Mouse (Mus musculus) embryo, embryonic 10.5 days (tissue): ENCODE data around the gene Golph3.
"Not testable (repeated sequence)": the region's sequence is repeated elsewhere in the genome, so short reads cannot be mapped to it uniquely, and the experiment has no call there.

ENCODE experiments used
- DNase-seq: peaks from one replicate; pipeline ENCODE4 v3.0.0-alpha.2; 2015; ENCODE audit warnings: low spot score

The Golph3 gene

GRCm38 (mm10) chr15:12357459-12357858 is 36.2 kb downstream of the Golph3 start:
- DNase-seq = no peak

GRCm38 (mm10) chr15:12358384-12358783 is 37.1 kb downstream of the Golph3 start:
- DNase-seq = no peak

- DNase-seq = no peak
These were observed 39.4 kb downstream of the Golph3 start for GRCm38 (mm10) chr15:12360519-12361212.

- DNase-seq = no peak
These were observed 40.9 kb downstream of the Golph3 start for GRCm38 (mm10) chr15:12362001-12362700.

- DNase-seq = no peak
These were observed 41.4 kb downstream of the Golph3 start for GRCm38 (mm10) chr15:12362701-12363040.

- no peak for DNase-seq
These were observed 42.8 kb downstream of the Golph3 start for GRCm38 (mm10) chr15:12364096-12364495.

GRCm38 (mm10) chr15:12365416-12366071 is 44.3 kb downstream of the Golph3 start:
- DNase-seq = no peak

GRCm38 (mm10) chr15:12366072-12366469 is 44.8 kb downstream of the Golph3 start:
- peak; percentile 72 for DNase-seq

GRCm38 (mm10) chr15:12366580-12367305 is 45.5 kb downstream of the Golph3 start:
- not testable (repeated sequence) for DNase-seq

GRCm38 (mm10) chr15:12367306-12368080 is 46.2 kb downstream of the Golph3 start:
- peak; percentile 17 for DNase-seq

GRCm38 (mm10) chr15:12368357-12368756 is 47.1 kb downstream of the Golph3 start:
- no peak for DNase-seq

- DNase-seq = no peak
These were observed 47.6 kb downstream of the Golph3 start for GRCm38 (mm10) chr15:12368850-12369249.

GRCm38 (mm10) chr15:12370096-12370495 is 48.8 kb downstream of the Golph3 start:
- DNase-seq = no peak

- peak; percentile 91 for DNase-seq
These were observed 49.9 kb downstream of the Golph3 start for GRCm38 (mm10) chr15:12371183-12371582.

- DNase-seq = no peak
These were observed 52.2 kb downstream of the Golph3 start for GRCm38 (mm10) chr15:12373496-12373895.

- no peak for DNase-seq
These were observed 52.7 kb downstream of the Golph3 start for GRCm38 (mm10) chr15:12373918-12374317.

- no peak for DNase-seq
These were observed 53.7 kb downstream of the Golph3 start for GRCm38 (mm10) chr15:12374916-12375315.

GRCm38 (mm10) chr15:12375641-12376311 is 54.5 kb downstream of the Golph3 start:
- DNase-seq = peak; percentile 96

GRCm38 (mm10) chr15:12376491-12377069 is 55.3 kb downstream of the Golph3 start:
- DNase-seq = no peak

- DNase-seq = no peak
These were observed 56.5 kb downstream of the Golph3 start for GRCm38 (mm10) chr15:12377800-12378199.

- DNase-seq = no peak
These were observed 58.8 kb downstream of the Golph3 start for GRCm38 (mm10) chr15:12380057-12380456.
